Mouse (Mus musculus) kidney, postnatal 25 days (tissue): ENCODE results near the gene Sgpp2.

ENCODE experiments used
- DNase-seq, 2 experiments: peaks; one replicate each; pipeline ENCODE4 v3.0.0; 2021; ENCODE audit warnings: mixed read lengths in 2 of 2

Gene Sgpp2

GRCm38 (mm10) chr1:78409396-78409795 lies 99.3 kb downstream of the Sgpp2 start:
- DNase-seq, result no peak

GRCm38 (mm10) chr1:78412668-78413067 lies 102.5 kb downstream of the Sgpp2 start:
- DNase-seq, result peak in 1 of 2 experiments; percentile 43

GRCm38 (mm10) chr1:78414421-78414820 lies 104.3 kb downstream of the Sgpp2 start:
- DNase-seq, result no peak

GRCm38 (mm10) chr1:78417154-78417911 lies 107.2 kb downstream of the Sgpp2 start:
- no peak for DNase-seq

GRCm38 (mm10) chr1:78419593-78419992 lies 109.4 kb downstream of the Sgpp2 start:
- peak; percentile 76 to 91 for DNase-seq

- DNase-seq, result no peak
Observed at GRCm38 (mm10) chr1:78420271-78420670, 110.1 kb downstream of the Sgpp2 start.

GRCm38 (mm10) chr1:78421749-78422148 lies 111.6 kb downstream of the Sgpp2 start:
- no peak for DNase-seq

- no peak for DNase-seq
Observed at GRCm38 (mm10) chr1:78422576-78422975, 112.4 kb downstream of the Sgpp2 start.

GRCm38 (mm10) chr1:78424848-78425247 lies 114.7 kb downstream of the Sgpp2 start:
- no peak for DNase-seq

GRCm38 (mm10) chr1:78425309-78425708 lies 115.2 kb downstream of the Sgpp2 start:
- DNase-seq, result no peak

- no peak for DNase-seq
Observed at GRCm38 (mm10) chr1:78425793-78426700, 115.9 kb downstream of the Sgpp2 start.

GRCm38 (mm10) chr1:78426841-78427240 lies 116.7 kb downstream of the Sgpp2 start:
- no peak for DNase-seq

GRCm38 (mm10) chr1:78428851-78429250 lies 118.7 kb downstream of the Sgpp2 start:
- DNase-seq, result no peak

- no peak for DNase-seq
Observed at GRCm38 (mm10) chr1:78433472-78433871, 123.3 kb downstream of the Sgpp2 start.

- DNase-seq, result no peak
Observed at GRCm38 (mm10) chr1:78435967-78436366, 125.8 kb downstream of the Sgpp2 start.

GRCm38 (mm10) chr1:78436445-78436844 lies 126.3 kb downstream of the Sgpp2 start:
- no peak for DNase-seq

GRCm38 (mm10) chr1:78437150-78437549 lies 127.0 kb downstream of the Sgpp2 start:
- no peak for DNase-seq

- DNase-seq, result peak; percentile 60 to 75
Observed at GRCm38 (mm10) chr1:78440716-78441115, 130.6 kb downstream of the Sgpp2 start.

GRCm38 (mm10) chr1:78443056-78443455 lies 132.9 kb downstream of the Sgpp2 start:
- DNase-seq, result no peak

GRCm38 (mm10) chr1:78446232-78446631 lies 136.1 kb downstream of the Sgpp2 start:
- DNase-seq, result peak in 1 of 2 experiments; percentile 25

- DNase-seq, result no peak
Observed at GRCm38 (mm10) chr1:78446742-78447141, 136.6 kb downstream of the Sgpp2 start.

- no peak for DNase-seq
Observed at GRCm38 (mm10) chr1:78448091-78448490, 137.9 kb downstream of the Sgpp2 start.

- no peak for DNase-seq
Observed at GRCm38 (mm10) chr1:78451070-78451854, 141.1 kb downstream of the Sgpp2 start.
